Mouse (Mus musculus) embryonic facial prominence, embryonic 15.5 days (tissue): ENCODE results near the gene Ranbp9. TPM values are rescaled to one million over a fixed set of nuclear protein-coding genes. Genes with fewer than 3 reads are reported as not detected.
A peak's percentile ranks its signal among the peaks of the same experiment; 100 is the strongest.

Experiments used
- ATAC-seq: fragments of 200-750 bp; cut with Nextera tagmentation; 2 replicates; pipeline ENCODE4 v1.8.0; 2017; ENCODE audit warnings: low read depth, moderate TSS enrichment; ENCODE audit not compliant: insufficient number of reproducible peaks, low FRiP score, low TSS enrichment
- H3K27ac ChIP-seq: fragments of 300-500 bp; sonication (generic); replicated peaks from 2 replicates; pipeline ENCODE4 v1.5.1; 2015; ENCODE audit warnings: mild to moderate bottlenecking, inconsistent platforms
- H3K27me3 ChIP-seq: fragments of 300-500 bp; sonication (generic); 2 replicates; pipeline ENCODE4 v1.6.1; 2015; ENCODE audit warnings: inconsistent platforms
- H3K36me3 ChIP-seq: fragments of 300-500 bp; sonication (generic); 2 replicates; pipeline ENCODE4 v1.6.1; 2015; ENCODE audit warnings: mild to moderate bottlenecking, inconsistent platforms
- H3K4me1 ChIP-seq: fragments of 300-500 bp; sonication (generic); 2 replicates; pipeline ENCODE4 v1.6.1; 2015; ENCODE audit warnings: inconsistent platforms
- H3K4me2 ChIP-seq: fragments of 300-500 bp; sonication (generic); replicated peaks from 2 replicates; pipeline ENCODE4 v1.6.1; 2015; ENCODE audit warnings: mild to moderate bottlenecking, inconsistent platforms
- H3K4me3 ChIP-seq: fragments of 300-500 bp; sonication (generic); replicated peaks from 2 replicates; pipeline ENCODE4 v1.5.1; 2015; ENCODE audit warnings: mild to moderate bottlenecking, inconsistent platforms
- H3K9ac ChIP-seq: fragments of 300-500 bp; sonication (generic); 2 replicates; pipeline ENCODE4 v1.6.1; 2015; ENCODE audit warnings: inconsistent platforms
- H3K9me3 ChIP-seq: fragments of 300-500 bp; sonication (generic); replicated peaks from 2 replicates; pipeline ENCODE4 v1.6.1; 2016; ENCODE audit warnings: inconsistent platforms
- WGBS: fragments of 180-500 bp; shearing (Covaris S2); methylation state at CpG from one replicate; pipeline ENCODE4 v1.1.7; 2015; 5-methylcytosine and 5-hydroxymethylcytosine counted together
- polyA plus RNA-seq: library from polyadenylated mRNA; unstranded; fragments of >200 nt; fragmentation: Nextera tagmentation; extraction: Ambion mirVana; gene quantifications from 2 replicates; pipeline ENCODE4 v1.2.1, GENCODE M21; 2015

Ranbp9 gene
- polyA plus RNA-seq, 1 experiment from 2014 or later, result 9.2 TPM

DNA sequence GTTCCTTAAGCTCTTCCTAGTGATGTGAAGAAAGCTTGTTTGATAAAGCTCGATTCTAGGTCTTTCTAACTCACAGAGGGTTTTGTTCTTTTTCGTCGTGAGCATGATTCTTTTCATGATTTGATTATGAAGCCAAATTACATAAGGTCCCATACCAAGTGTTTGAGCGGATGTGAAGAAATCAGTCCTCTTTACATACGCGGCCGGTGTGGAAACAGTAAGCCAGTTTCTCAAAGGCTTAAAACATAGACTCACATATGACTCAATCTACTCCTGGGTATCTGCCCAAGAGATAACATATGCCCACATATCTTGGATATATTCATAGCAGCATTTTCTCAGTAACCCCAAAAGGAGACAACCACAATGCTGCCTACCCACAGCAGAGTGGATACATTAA lies 12.6 kb upstream of the Ranbp9 start:
- peaks cover 10% of the 10 kb centered on the region; the same call in 1 of the 2 replicates for H3K4me1 ChIP-seq
- no peak overlapping the region for H3K9ac ChIP-seq
- H3K27ac ChIP-seq, result peak overlapping the region; percentile 13; the same call in 1 of the 2 replicates
- no peaks in the 10 kb centered on the region for H3K36me3 ChIP-seq
- 76% methylated on average over 7 of the region's 7 CpGs for WGBS
- H3K9me3 ChIP-seq, result no peaks in the 10 kb centered on the region
- H3K4me2 ChIP-seq, result no peak overlapping the region
- no peak overlapping the region for H3K4me3 ChIP-seq
- H3K27me3 ChIP-seq, result no peaks in the 10 kb centered on the region
- no peak for ATAC-seq

GRCm38 (mm10) chr13:43493058-43493481 lies 12.0 kb upstream of the Ranbp9 start:
- Histone ChIP-seq H3K27me3 (no peaks in the 10 kb centered on the region), H3K4me1 (peaks cover 10% of the 10 kb centered on the region; the same call in 1 of the 2 replicates), H3K4me3 (no peak overlapping the region), H3K4me2 (no peak overlapping the region; the same call in 1 of the 2 replicates), H3K9me3 (no peaks in the 10 kb centered on the region), H3K9ac (no peak overlapping the region), H3K36me3 (no peaks in the 10 kb centered on the region), H3K27ac (peak overlapping the region; percentile 61)
- ATAC-seq, result no peak
- 49% methylated on average over 11 of the region's 11 CpGs for WGBS

- Histone ChIP-seq H3K9me3 (no peaks in the 10 kb centered on the region), H3K4me2 (no peak overlapping the region), H3K27ac (no peak overlapping the region), H3K4me1 (peaks cover 8% of the 10 kb centered on the region; the same call in 1 of the 2 replicates), H3K36me3 (no peaks in the 10 kb centered on the region), H3K9ac (no peak overlapping the region), H3K4me3 (no peak overlapping the region), H3K27me3 (no peaks in the 10 kb centered on the region)
- no peak for ATAC-seq
- 55% methylated on average over 12 of the region's 12 CpGs for WGBS
These were observed 5.6 kb upstream of the Ranbp9 start for GRCm38 (mm10) chr13:43486501-43487213.

DNA sequence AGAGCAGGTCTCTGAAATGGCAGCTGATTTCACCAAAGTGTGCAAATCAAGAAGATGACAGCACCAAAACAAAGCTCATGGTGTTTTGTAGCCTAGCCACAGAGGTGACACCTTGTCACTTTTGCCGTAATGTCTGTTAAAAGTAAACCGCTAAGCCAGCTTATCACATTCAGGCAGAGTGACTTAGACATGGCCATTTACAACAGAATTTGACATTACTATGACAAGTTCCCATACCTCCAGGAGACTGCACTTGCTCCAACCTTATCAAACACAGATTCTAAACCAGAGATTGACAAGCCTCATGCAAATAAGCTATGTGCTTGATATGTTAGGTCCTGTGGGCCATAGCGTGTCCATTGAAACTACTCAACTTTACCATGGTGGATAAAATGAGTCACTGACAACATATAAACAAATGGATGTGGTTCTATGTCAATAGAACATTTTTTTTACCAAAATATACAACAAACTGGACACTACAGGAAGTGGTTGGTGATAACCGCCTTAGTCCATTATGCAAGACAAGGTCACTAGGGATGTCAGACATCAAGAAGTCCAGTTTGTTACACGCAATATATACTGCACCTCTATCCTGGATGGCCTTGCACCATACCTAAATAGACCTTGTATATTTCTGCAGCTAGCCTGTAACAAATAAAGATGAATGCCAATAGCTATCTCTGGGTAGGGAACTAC lies 4.3 kb upstream of the Ranbp9 start:
- Histone ChIP-seq H3K27me3 (no peaks in the 10 kb centered on the region), H3K9me3 (no peaks in the 10 kb centered on the region), H3K4me1 (peaks cover 8% of the 10 kb centered on the region; the same call in 1 of the 2 replicates), H3K9ac (no peak overlapping the region), H3K4me2 (no peak overlapping the region), H3K4me3 (no peak overlapping the region), H3K27ac (no peak overlapping the region), H3K36me3 (no peaks in the 10 kb centered on the region)
- ATAC-seq, result no peak
- WGBS, result 90% methylated on average over 5 of the region's 5 CpGs

- H3K4me3 ChIP-seq, result no peak overlapping the region
- H3K36me3 ChIP-seq, result no peaks in the 10 kb centered on the region
- no peak for ATAC-seq
- no peak overlapping the region for H3K4me2 ChIP-seq
- no peaks in the 10 kb centered on the region for H3K27me3 ChIP-seq
- H3K9me3 ChIP-seq, result no peaks in the 10 kb centered on the region
- peaks cover 16% of the 10 kb centered on the region for H3K4me1 ChIP-seq
- no peak overlapping the region for H3K27ac ChIP-seq
- 91% methylated on average over 9 of the region's 9 CpGs for WGBS
- H3K9ac ChIP-seq, result no peak overlapping the region
These were observed 1.7 kb upstream of the Ranbp9 start for GRCm38 (mm10) chr13:43482782-43483181.

- Histone ChIP-seq H3K9me3 (no peaks in the 10 kb centered on the region), H3K27me3 (no peaks in the 10 kb centered on the region), H3K27ac (peak overlapping the region; percentile 98), H3K4me3 (peak overlapping the region; percentile 82), H3K4me1 (peaks cover 19% of the 10 kb centered on the region), H3K4me2 (peak overlapping the region; percentile 53), H3K36me3 (no peaks in the 10 kb centered on the region), H3K9ac (no peak overlapping the region)
- WGBS, result 49% methylated on average over 6 of the region's 6 CpGs
- ATAC-seq, result no peak
These were observed 770 bp upstream of the Ranbp9 start for GRCm38 (mm10) chr13:43481859-43482245.

DNA sequence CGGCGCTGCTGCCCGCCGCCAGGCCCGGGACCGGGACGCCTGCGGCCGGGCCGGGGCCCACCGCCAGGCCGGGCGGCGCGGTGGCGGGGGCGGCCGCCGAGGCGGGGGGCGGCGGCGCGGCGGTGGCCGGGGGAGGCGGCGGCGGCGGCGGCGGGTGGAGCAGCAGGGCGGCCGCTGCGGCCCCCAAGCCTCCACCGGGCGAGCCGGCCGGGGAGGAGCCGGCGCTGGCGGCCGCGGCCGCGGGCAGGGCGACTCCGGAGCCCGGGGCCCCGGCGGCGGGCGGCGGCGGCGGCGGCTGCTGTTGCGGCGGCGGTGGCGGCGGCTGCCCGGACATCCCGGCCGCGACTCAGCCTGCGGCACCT lies 506 bp downstream of the Ranbp9 start:
- Histone ChIP-seq H3K9ac (peak overlapping the region; percentile 86), H3K27ac (peak overlapping the region; percentile 98), H3K27me3 (no peaks in the 10 kb centered on the region), H3K36me3 (no peaks in the 10 kb centered on the region), H3K4me3 (peak overlapping the region; percentile 82), H3K4me1 (peaks cover 21% of the 10 kb centered on the region), H3K9me3 (no peaks in the 10 kb centered on the region), H3K4me2 (peak overlapping the region; percentile 53)
- 0% methylated on average over 38 of the region's 67 CpGs for WGBS
- no peak for ATAC-seq

DNA sequence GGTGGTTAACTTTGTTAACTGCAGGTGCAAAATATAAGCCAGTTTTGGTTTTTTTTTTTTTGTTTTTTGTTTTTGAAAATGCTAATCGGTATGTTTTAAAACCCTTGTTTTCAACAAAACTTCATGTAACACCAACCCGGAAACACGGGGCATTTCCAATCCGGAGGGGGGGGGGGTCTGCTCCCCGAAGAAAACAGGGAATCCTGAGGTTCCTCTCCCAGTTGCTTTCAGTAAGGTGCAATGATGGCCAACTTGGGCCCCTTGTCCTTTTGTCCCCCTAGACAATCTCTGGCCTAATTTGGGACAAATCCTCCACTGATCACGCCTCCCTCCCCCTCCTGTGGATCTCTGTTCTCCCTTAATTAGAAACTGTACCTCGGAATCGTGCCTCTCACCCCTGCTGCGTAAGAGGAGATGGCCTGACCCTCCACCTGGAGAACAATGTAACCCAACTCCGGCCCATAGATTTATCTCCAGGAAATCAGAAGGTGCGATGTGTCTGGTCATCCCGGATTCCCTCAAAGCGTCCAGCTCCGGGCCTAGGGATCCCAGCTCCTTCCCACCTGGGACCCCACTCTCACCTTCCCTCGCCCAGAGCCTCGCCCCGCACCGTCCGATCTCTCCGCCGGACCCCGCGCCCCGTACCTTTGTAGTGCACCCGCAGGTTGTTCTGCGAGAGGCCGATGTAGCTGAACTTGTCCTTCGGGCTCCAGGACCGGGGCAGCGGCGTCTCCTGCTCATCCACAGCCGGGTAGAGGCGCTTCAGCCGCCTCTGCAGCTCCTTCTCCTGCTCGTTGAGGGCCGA lies 1.1 kb downstream of the Ranbp9 start:
- WGBS, result under 1% methylated on average over 36 of the region's 36 CpGs
- peak overlapping the region; percentile 82 for H3K4me3 ChIP-seq
- peak overlapping the region; percentile 53 for H3K4me2 ChIP-seq
- ATAC-seq, result no peak
- peak overlapping the region; percentile 86 for H3K9ac ChIP-seq
- peaks cover 21% of the 10 kb centered on the region for H3K4me1 ChIP-seq
- no peaks in the 10 kb centered on the region for H3K9me3 ChIP-seq
- H3K27me3 ChIP-seq, result no peaks in the 10 kb centered on the region
- no peaks in the 10 kb centered on the region for H3K36me3 ChIP-seq
- H3K27ac ChIP-seq, result peak overlapping the region; percentile 82

- Histone ChIP-seq H3K4me2 (peak overlapping the region; percentile 53), H3K36me3 (no peaks in the 10 kb centered on the region), H3K27me3 (no peaks in the 10 kb centered on the region), H3K9me3 (no peaks in the 10 kb centered on the region), H3K4me3 (peak overlapping the region; percentile 82), H3K9ac (0 out of 2 replicates have a peak overlapping the region, but pooled peaks have one; percentile 86), H3K27ac (0 out of 2 replicates have a peak overlapping the region, but pooled peaks have one; percentile 23), H3K4me1 (peaks cover 27% of the 10 kb centered on the region)
- no peak for ATAC-seq
- 4% methylated on average over 6 of the region's 6 CpGs for WGBS
These were observed 1.9 kb downstream of the Ranbp9 start for GRCm38 (mm10) chr13:43479024-43479705.

- Histone ChIP-seq H3K27me3 (no peaks in the 10 kb centered on the region), H3K9ac (no peak overlapping the region)
- 18% methylated on average over 8 of the region's 8 CpGs for WGBS
These were observed 2.5 kb downstream of the Ranbp9 start for GRCm38 (mm10) chr13:43478586-43478985.

More at GRCm38 (mm10) chr13:43478586-43478985, 2.5 kb downstream of the Ranbp9 start:
- Histone ChIP-seq H3K4me3 (peak overlapping the region; percentile 82), H3K4me2 (peak overlapping the region; percentile 53), H3K27ac (0 out of 2 replicates have a peak overlapping the region, but pooled peaks have one; percentile 25), H3K36me3 (no peaks in the 10 kb centered on the region), H3K4me1 (peaks cover 33% of the 10 kb centered on the region), H3K9me3 (no peaks in the 10 kb centered on the region)
- ATAC-seq, result no peak
